13 mouse cellular contexts compared by ENCODE assay signal in the genomic region with DNA sequence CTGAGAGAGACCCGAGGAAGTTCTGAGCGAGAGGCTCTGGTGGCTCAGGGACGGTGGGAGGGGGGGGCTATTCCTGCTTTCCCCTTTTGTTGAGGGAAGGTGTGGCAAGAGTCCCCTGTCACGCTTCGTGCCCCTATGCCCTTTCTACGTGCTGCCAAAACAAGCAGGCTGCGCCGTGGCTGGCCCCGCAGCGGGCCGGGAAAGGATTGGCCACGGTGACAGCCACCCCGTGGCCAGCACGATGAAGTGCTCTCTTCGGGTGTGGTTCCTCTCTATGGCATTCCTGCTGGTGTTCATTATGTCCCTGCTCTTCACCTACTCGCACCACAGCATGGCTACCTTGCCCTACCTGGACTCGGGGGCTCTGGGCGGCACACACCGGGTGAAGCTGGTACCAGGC. TPM values are rescaled to one million over a fixed set of nuclear protein-coding genes. Genes with fewer than 3 reads are reported as not detected.
DNase-seq lines count a peak whose midpoint lies in the region; ATAC-seq and TF ChIP-seq lines count a peak whose summit lies in the region.
"Had no signal": no experiment of that assay in that cellular context is flagged by ENCODE, and none has a peak within 500 bp of the region (broad histone marks: within the 10 kb centered on the region; RNA-seq: fewer than 3 reads in every experiment).

No protein-coding gene starts in this region.

- H3K27ac ChIP-seq in heart, embryonic 10.5 days: 0 out of 2 replicates have a peak overlapping the region, but pooled peaks have one; percentile 13
- H3K27ac ChIP-seq in forebrain, embryonic 16.5 days (ENCODE audit: low read length): no peak overlapping the region
- H3K27ac ChIP-seq: forebrain, embryonic 13.5 days; heart, embryonic 13.5 days had no signal

- no peak overlapping the region for H3K4me3 ChIP-seq in heart, embryonic 10.5 days
- peak overlapping the region; percentile 50 for H3K4me3 ChIP-seq in E14TG2a.4 (replicated peaks; ENCODE audit: low read length)
- H3K4me3 ChIP-seq in forebrain, embryonic 16.5 days (replicated peaks; ENCODE audit: low read length): no peak overlapping the region
- H3K4me3 ChIP-seq: forebrain, embryonic 13.5 days; heart, embryonic 13.5 days had no signal

- H3K27me3 ChIP-seq in heart, embryonic 10.5 days (ENCODE audit: insufficient read depth, poor library complexity, severe bottlenecking): no peaks in the 10 kb centered on the region
- H3K27me3 ChIP-seq in E14TG2a.4 (ENCODE audit: insufficient read depth, low read length): no peaks in the 10 kb centered on the region
- H3K27me3 ChIP-seq in forebrain, embryonic 16.5 days (replicated peaks; ENCODE audit: control insufficient read depth, insufficient read depth, low read length): no peaks in the 10 kb centered on the region
- H3K27me3 ChIP-seq: forebrain, embryonic 13.5 days; heart, embryonic 13.5 days; Patski had no signal

- H3K9me3 ChIP-seq in heart, embryonic 10.5 days: no peaks in the 10 kb centered on the region
- H3K9me3 ChIP-seq in E14TG2a.4 (ENCODE audit: low read length): no peaks in the 10 kb centered on the region
- no peaks in the 10 kb centered on the region for H3K9me3 ChIP-seq in forebrain, embryonic 16.5 days (ENCODE audit: control insufficient read depth, low read length)
- H3K9me3 ChIP-seq: forebrain, embryonic 13.5 days; heart, embryonic 13.5 days had no signal

- DNase-seq in heart, embryonic 10.5 days (ENCODE audit: low spot score): no peak
- DNase-seq in heart, adult 18-20 months: no peak
- DNase-seq in brain, adult 2 months (ENCODE audit: low read depth, low spot score): peak; percentile 86
- peak; percentile 88 for DNase-seq in cerebellum, adult 9-11 months
- DNase-seq in frontal cortex, adult 2 months (ENCODE audit: extremely low spot score in 1 of 2, low spot score in 1 of 2): no peak
- DNase-seq: lung, adult 18-20 months; thymus, postnatal 4 days had no signal

- H3K9ac ChIP-seq in forebrain, embryonic 16.5 days (replicated peaks; ENCODE audit: low read depth, low read length): no peak overlapping the region
- H3K9ac ChIP-seq: forebrain, embryonic 13.5 days; heart, embryonic 13.5 days had no signal

- TF ChIP-seq CTCF in E14TG2a.4 (conservative IDR thresholded peaks at IDR 0.05; ENCODE audit: low read length): no peak

- ATAC-seq in forebrain, embryonic 16.5 days: no peak
- ATAC-seq: forebrain, embryonic 13.5 days; midbrain, embryonic 16.5 days; Patski had no signal

- no peak overlapping the region for H3K4me2 ChIP-seq in forebrain, embryonic 16.5 days (ENCODE audit: low read length)
- H3K4me2 ChIP-seq: forebrain, embryonic 13.5 days; heart, embryonic 13.5 days had no signal

- H3K36me3 ChIP-seq in heart, embryonic 10.5 days: peaks cover 65% of the 10 kb centered on the region
- H3K36me3 ChIP-seq in E14TG2a.4 (ENCODE audit: insufficient read depth, low read length): peaks cover 44% of the 10 kb centered on the region
- H3K36me3 ChIP-seq in forebrain, embryonic 16.5 days (ENCODE audit: control insufficient read depth, insufficient read depth): peaks cover 6% of the 10 kb centered on the region; the same call in 1 of the 2 replicates

- peaks cover 14% of the 10 kb centered on the region for H3K4me1 ChIP-seq in heart, embryonic 10.5 days
- peaks cover 39% of the 10 kb centered on the region for H3K4me1 ChIP-seq in E14TG2a.4 (replicated peaks; ENCODE audit: low read depth, low read length)
- H3K4me1 ChIP-seq in forebrain, embryonic 16.5 days (replicated peaks; ENCODE audit: control insufficient read depth, insufficient read depth, low read length): no peaks in the 10 kb centered on the region
- H3K4me1 ChIP-seq: forebrain, embryonic 13.5 days; heart, embryonic 13.5 days had no signal

- 85% methylated on average over 19 of the region's 19 CpGs for WGBS in heart, embryonic 10.5 days
- WGBS in forebrain, embryonic 16.5 days: 93% methylated on average over 19 of the region's 19 CpGs

RNA-seq across cellular contexts. Expression of gene St3gal2, which starts 37.7 kb away (rescaled TPM):
- 23.2 and 30.2 TPM in 2 replicates for polyA plus RNA-seq in heart, embryonic 10.5 days (2016; fragmentation: Nextera tagmentation; extraction: Ambion mirVana)
- 10 to 100 TPM; 20.9 to 23.3 TPM for total RNA-seq in heart, adult 18-20 months (2021)
- polyA plus RNA-seq in forebrain, embryonic 16.5 days (2015; fragmentation: Nextera tagmentation; extraction: Ambion mirVana): 24.7 and 25.2 TPM in 2 replicates
- 48.0 and 56.7 TPM in 2 replicates for polyA plus RNA-seq in frontal cortex, adult 2 months (2012; rRNA removed)

RNA-seq across cellular contexts. Expression of gene Ddx19a, which starts 40.1 kb away (rescaled TPM):
- polyA plus RNA-seq in heart, embryonic 10.5 days (2016; fragmentation: Nextera tagmentation; extraction: Ambion mirVana): 18.8 and 23.5 TPM in 2 replicates
- 10 to 100 TPM; 33.3 to 35.1 TPM for total RNA-seq in heart, adult 18-20 months (2021)
- polyA plus RNA-seq in forebrain, embryonic 16.5 days (2015; fragmentation: Nextera tagmentation; extraction: Ambion mirVana): 11.7 and 11.9 TPM in 2 replicates
- polyA plus RNA-seq in frontal cortex, adult 2 months (2012; rRNA removed): 25.1 and 27.5 TPM in 2 replicates

RNA-seq across cellular contexts. Expression of gene Fuk, which starts 55.2 kb away (rescaled TPM):
- 10.4 and 11.2 TPM in 2 replicates for polyA plus RNA-seq in heart, embryonic 10.5 days (2016; fragmentation: Nextera tagmentation; extraction: Ambion mirVana)
- 1 to 10 TPM; 5.2 to 5.5 TPM for total RNA-seq in heart, adult 18-20 months (2021)
- polyA plus RNA-seq in forebrain, embryonic 16.5 days (2015; fragmentation: Nextera tagmentation; extraction: Ambion mirVana): 8.2 and 8.4 TPM in 2 replicates
- 15.8 and 18.4 TPM in 2 replicates for polyA plus RNA-seq in frontal cortex, adult 2 months (2012; rRNA removed)

Comparison
In these comparisons a context has a peak if more than half of its experiments do, and no peak if none do; other contexts are left out.
1. DNase-seq: peak in brain, adult 2 months (single experiment) and cerebellum, adult 9-11 months (single experiment); none in heart, embryonic 10.5 days (single experiment), heart, adult 18-20 months (0 of 2) and frontal cortex, adult 2 months (0 of 2).